Mouse (Mus musculus): ENCODE data around the gene Tnfrsf21. TPM values are rescaled to one million over a fixed set of nuclear protein-coding genes. Genes with fewer than 3 reads are reported as not detected.
A peak's percentile ranks its signal among the peaks of the same experiment; 100 is the strongest.

Tnfrsf21 gene
- polyA plus RNA-seq, 1 experiment from 2014 or later, result 44.2 TPM

DNA sequence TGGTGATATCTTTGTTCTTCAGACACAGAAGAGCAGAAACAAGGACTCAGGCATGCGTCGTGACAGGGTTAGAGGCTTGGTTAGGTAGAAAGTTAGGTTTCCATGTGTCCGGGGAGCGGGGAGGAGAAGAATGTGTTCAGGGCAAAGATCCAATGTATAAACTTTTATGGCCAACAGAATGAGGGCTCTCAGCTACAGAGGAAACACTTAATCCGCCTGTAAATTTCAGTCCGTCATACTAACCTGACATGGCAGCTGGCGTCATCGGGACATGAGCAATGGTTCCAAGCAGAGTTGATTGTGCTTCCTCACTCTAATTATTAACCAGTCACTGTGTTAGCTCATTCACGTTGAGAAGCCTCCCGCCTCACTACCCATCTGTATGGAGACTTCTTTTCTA lies 100.4 kb downstream of the Tnfrsf21 start:
- Histone ChIP-seq H3K4me3 (no peak overlapping the region), H3K27me3 (no peaks in the 10 kb centered on the region), H3K36me3 (no peaks in the 10 kb centered on the region), H3K27ac (no peak overlapping the region), H3K9ac (no peak overlapping the region), H3K4me2 (no peak overlapping the region), H3K4me1 (no peaks in the 10 kb centered on the region), H3K9me3 (no peaks in the 10 kb centered on the region)
- 58% methylated on average over 10 of the region's 10 CpGs for WGBS
- no peak for ATAC-seq (ENCODE audit: borderline replicate concordance, extremely low read depth, low FRiP score, low TSS enrichment)

DNA sequence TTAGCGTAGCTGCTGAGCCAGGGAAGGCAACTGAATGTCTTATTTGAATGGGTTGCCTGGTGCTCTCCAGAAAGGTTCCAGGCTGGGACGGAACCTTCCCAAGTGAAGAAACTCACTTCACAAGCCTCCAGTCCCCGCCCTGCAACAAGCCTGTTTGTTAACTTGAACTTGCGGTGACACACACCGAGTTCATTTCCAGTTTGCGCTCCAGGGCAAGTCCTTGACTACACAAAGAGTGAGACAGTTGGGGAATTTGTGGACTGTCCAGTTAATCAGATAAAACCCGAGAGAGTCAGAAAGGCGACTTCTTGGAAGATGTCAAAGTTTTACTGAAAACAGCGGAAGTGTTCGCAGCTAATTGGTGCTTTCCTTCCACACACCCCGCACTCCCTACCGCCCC lies 103.1 kb downstream of the Tnfrsf21 start:
- Histone ChIP-seq H3K4me3 (no peak overlapping the region), H3K9ac (no peak overlapping the region), H3K9me3 (no peaks in the 10 kb centered on the region), H3K27ac (no peak overlapping the region), H3K4me1 (no peaks in the 10 kb centered on the region), H3K4me2 (no peak overlapping the region), H3K36me3 (no peaks in the 10 kb centered on the region), H3K27me3 (no peaks in the 10 kb centered on the region)
- WGBS, result 61% methylated on average over 12 of the region's 12 CpGs
- ATAC-seq (ENCODE audit: borderline replicate concordance, extremely low read depth, low FRiP score, low TSS enrichment), result no peak

DNA sequence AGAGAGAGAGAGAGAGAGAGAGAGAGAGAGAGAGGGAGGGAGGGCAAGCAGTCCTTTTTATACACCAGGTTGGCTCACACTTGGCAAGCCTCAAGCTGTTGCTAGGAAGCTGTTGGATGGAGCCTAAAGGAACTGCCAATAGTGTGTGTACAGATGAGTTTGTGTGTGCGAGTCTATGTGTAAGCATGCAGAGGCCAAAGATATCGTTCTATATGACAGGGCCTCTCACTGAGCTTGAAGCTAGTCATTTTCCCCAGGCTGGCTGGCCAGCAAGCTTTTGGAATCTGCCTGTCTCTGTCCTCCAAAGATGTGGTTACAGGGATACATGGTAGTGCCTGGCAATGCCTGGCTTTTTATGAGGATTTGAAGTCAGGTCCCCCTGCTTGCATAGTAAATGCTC lies 104.7 kb downstream of the Tnfrsf21 start:
- ATAC-seq (ENCODE audit: borderline replicate concordance, extremely low read depth, low FRiP score, low TSS enrichment), result no peak
- no peaks in the 10 kb centered on the region for H3K4me1 ChIP-seq
- H3K4me3 ChIP-seq, result no peak overlapping the region
- no peak overlapping the region for H3K27ac ChIP-seq
- no peaks in the 10 kb centered on the region for H3K9me3 ChIP-seq
- no peaks in the 10 kb centered on the region for H3K27me3 ChIP-seq
- H3K36me3 ChIP-seq, result no peaks in the 10 kb centered on the region
- no peak overlapping the region for H3K9ac ChIP-seq
- 71% methylated on average over 2 of the region's 2 CpGs for WGBS
- no peak overlapping the region for H3K4me2 ChIP-seq

DNA sequence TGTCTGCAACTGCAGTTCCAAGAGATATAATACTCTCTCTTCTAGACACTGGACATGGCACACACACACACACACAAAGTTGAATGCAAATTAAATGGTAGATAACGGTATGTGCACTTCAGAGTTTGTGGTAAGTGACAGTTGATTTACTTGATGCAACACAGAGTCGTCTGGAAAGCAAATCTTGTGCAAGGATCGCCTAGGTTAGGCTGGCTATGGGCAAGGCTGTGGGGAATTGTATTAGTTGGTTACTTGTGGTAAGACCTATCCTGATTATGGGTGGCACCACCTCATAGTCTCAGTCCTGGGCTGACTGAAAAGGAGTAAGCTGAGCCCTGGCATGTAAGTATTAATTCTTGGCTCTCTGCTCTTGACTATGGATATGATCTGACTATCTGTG lies 112.0 kb downstream of the Tnfrsf21 start:
- Histone ChIP-seq H3K4me3 (no peak overlapping the region), H3K27me3 (no peaks in the 10 kb centered on the region), H3K4me1 (peaks cover 7% of the 10 kb centered on the region; the same call in 1 of the 2 replicates), H3K36me3 (no peaks in the 10 kb centered on the region), H3K27ac (no peak overlapping the region), H3K9ac (no peak overlapping the region), H3K9me3 (no peaks in the 10 kb centered on the region), H3K4me2 (no peak overlapping the region)
- 68% methylated on average over 3 of the region's 3 CpGs for WGBS
- ATAC-seq (ENCODE audit: borderline replicate concordance, extremely low read depth, low FRiP score, low TSS enrichment), result no peak

DNA sequence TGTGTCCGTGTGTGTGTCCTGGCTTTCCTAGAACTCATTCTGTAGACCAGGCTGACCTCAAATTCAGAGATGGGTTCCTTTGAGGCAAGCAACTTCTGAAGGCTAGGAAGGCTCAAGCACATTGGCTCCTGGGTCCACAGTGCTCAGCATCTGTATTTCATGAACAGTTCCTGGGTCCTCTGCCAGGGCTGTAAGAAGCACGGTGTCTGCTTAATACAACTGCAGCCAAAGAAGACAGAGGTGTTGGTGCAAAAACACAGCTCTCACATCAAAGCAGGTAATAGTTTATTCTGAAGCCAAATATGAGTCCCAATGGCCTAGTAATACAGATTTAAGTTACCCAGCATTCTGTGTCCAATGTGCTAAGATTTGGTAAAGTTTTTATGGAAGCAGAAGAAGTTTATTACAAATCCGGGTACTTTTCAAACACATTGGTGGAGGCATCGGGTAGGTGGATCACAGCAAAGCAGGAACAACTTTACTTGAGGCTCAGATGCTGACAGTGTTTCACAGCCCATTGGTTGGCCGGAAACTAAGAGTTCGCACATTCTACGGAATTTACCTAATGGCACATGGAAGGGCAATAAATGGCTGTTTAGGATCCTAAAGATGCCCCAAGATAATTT lies 112.7 kb downstream of the Tnfrsf21 start:
- Histone ChIP-seq H3K27ac (no peak overlapping the region), H3K9me3 (no peaks in the 10 kb centered on the region), H3K27me3 (no peaks in the 10 kb centered on the region), H3K4me1 (peaks cover 7% of the 10 kb centered on the region; the same call in 1 of the 2 replicates), H3K9ac (no peak overlapping the region), H3K4me3 (no peak overlapping the region), H3K4me2 (no peak overlapping the region), H3K36me3 (no peaks in the 10 kb centered on the region)
- no peak for ATAC-seq (ENCODE audit: borderline replicate concordance, extremely low read depth, low FRiP score, low TSS enrichment)
- 87% methylated on average over 7 of the region's 7 CpGs for WGBS

DNA sequence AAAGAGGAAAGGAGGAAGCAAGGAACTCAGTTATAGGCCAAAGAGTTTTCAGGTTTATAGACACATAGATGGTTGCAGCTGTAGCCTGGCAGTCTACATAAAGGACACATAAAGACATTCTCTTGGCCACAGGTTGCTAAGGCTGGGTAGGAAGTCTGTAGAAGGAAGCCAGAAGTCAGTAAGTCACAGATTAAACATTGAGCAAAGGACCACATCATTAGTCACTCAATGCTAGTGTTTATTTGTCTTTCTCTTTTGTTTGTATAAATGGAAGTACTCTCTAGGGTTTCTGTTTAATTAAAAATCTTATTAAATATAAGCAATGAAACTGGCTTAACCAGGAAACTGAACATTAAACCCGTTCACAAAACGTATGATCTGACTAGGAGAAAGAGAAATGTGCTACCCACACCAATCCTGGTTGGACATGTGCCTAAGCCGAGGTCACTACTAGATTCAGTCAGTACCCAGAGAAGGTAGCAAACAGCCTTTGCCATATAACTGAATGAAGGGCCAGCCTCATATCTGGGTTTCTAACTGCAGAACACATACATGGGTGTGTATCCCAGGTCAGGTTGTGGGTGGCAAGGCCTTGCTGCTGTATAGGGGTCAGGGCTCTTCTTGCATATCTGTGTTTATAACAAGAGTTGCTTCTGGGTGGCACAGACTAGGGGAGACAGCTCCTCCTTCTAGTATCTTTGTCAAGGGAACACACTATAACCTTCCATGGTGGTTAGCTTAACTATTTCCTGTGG lies 113.9 kb downstream of the Tnfrsf21 start:
- no peaks in the 10 kb centered on the region for H3K9me3 ChIP-seq
- peak; percentile 46; the same call in 1 of the 2 replicates for ATAC-seq (ENCODE audit: borderline replicate concordance, extremely low read depth, low FRiP score, low TSS enrichment)
- 31% methylated on average over 3 of the region's 3 CpGs for WGBS
- H3K27me3 ChIP-seq, result no peaks in the 10 kb centered on the region
- H3K4me3 ChIP-seq, result no peak overlapping the region
- H3K27ac ChIP-seq, result 0 out of 2 replicates have a peak overlapping the region, but pooled peaks have one; percentile 29
- no peak overlapping the region for H3K4me2 ChIP-seq
- no peak overlapping the region for H3K9ac ChIP-seq
- H3K4me1 ChIP-seq, result peaks cover 7% of the 10 kb centered on the region; the same call in 1 of the 2 replicates
- no peaks in the 10 kb centered on the region for H3K36me3 ChIP-seq

DNA sequence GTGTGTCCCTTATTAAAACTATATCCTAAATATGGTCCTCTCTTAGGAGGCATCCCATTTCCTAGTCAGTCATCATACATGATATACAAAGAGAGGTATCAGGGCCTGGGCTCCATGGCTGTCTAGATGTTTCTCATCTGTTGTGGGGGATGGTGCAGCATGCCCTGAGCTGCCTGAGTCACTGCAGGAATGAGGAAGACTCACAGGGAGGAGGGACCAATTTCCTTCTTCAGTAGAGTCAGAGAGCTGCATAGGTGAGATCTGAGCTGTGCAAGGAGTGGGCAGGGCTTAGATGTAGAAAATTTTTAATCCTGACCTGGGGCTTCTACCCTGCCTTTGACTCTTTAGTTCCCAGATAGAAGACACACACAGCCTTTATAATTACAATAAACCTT lies 114.5 kb downstream of the Tnfrsf21 start:
- ATAC-seq (ENCODE audit: borderline replicate concordance, extremely low read depth, low FRiP score, low TSS enrichment), result no peak
- H3K27ac ChIP-seq, result no peak overlapping the region

DNA sequence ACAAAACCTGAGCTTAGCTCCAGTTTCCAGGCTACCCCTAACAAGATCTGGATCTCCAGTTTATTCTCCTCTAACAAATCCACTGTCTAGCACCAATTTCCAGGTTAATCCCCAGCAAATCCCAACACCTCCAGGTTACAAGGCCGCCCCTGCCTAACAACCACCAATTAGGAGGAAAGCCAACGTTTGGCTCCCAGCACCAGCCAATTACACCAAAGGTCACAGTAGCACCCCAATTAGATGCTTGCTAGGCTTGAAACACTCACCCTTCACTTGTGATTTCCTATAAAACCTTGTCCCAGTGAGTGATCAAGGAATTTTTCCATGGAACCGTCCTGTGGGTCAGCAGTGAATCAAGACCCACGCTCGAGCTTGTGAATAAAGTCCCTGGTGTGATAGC lies 116.1 kb downstream of the Tnfrsf21 start:
- no peaks in the 10 kb centered on the region for H3K9me3 ChIP-seq
- H3K4me3 ChIP-seq, result no peak overlapping the region
- WGBS, result 79% methylated on average over 5 of the region's 5 CpGs
- ATAC-seq (ENCODE audit: borderline replicate concordance, extremely low read depth, low FRiP score, low TSS enrichment), result no peak
- no peaks in the 10 kb centered on the region for H3K27me3 ChIP-seq
- no peak overlapping the region for H3K9ac ChIP-seq
- no peak overlapping the region for H3K4me2 ChIP-seq
- peaks cover 12% of the 10 kb centered on the region for H3K4me1 ChIP-seq
- no peak overlapping the region for H3K27ac ChIP-seq
- no peaks in the 10 kb centered on the region for H3K36me3 ChIP-seq

More for the DNA sequence above, 114.5 kb downstream of the Tnfrsf21 start:
- Histone ChIP-seq H3K4me3 (no peak overlapping the region), H3K9me3 (no peaks in the 10 kb centered on the region), H3K4me1 (peaks cover 11% of the 10 kb centered on the region), H3K36me3 (no peaks in the 10 kb centered on the region), H3K4me2 (no peak overlapping the region), H3K27me3 (no peaks in the 10 kb centered on the region), H3K9ac (no peak overlapping the region)

DNA sequence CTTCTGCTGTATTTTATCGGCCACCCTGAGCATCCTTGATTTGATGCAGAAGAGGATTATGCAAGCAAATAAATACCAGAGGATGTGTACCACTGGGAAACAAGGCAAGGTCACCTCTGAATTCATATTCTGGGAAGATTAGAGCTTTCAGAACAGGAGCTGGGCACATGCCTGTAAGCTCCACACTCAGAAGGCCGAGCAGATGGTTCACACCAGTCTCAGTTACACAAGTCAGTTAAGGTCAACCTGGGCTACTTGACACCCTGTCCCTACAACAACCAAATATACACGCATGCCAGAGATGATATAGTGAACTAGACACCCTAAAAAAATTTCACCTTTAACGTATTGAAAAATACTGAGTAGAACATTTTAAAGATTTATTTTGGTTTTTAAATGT lies 116.8 kb downstream of the Tnfrsf21 start:
- ATAC-seq (ENCODE audit: borderline replicate concordance, extremely low read depth, low FRiP score, low TSS enrichment), result no peak
- Histone ChIP-seq H3K4me2 (no peak overlapping the region), H3K4me1 (peaks cover 12% of the 10 kb centered on the region), H3K9ac (no peak overlapping the region), H3K36me3 (no peaks in the 10 kb centered on the region), H3K27me3 (no peaks in the 10 kb centered on the region), H3K27ac (no peak overlapping the region), H3K4me3 (no peak overlapping the region), H3K9me3 (no peaks in the 10 kb centered on the region)
- WGBS, result 61% methylated on average over 4 of the region's 4 CpGs

DNA sequence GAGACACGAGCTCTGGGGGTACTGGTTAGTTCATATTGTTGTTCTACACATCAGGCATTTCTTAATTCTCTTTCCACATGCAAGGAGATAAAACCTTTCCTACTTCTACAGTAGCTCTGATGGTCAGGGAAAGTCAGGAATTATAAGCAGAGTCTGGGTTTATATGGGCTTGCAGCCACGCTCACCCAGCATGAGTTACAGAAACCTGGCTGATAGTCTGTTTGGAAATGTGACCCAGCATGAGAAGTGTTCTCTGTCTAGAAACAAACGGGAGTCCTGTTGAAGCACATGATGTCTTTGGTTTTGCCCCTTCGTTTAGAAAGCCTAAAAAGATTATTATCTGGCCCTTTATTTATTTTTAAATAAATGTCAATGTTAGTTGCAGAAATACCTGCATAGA lies 118.6 kb downstream of the Tnfrsf21 start:
- ATAC-seq (ENCODE audit: borderline replicate concordance, extremely low read depth, low FRiP score, low TSS enrichment), result no peak
- Histone ChIP-seq H3K36me3 (no peaks in the 10 kb centered on the region), H3K4me2 (no peak overlapping the region), H3K9me3 (no peaks in the 10 kb centered on the region), H3K27ac (peak overlapping the region; percentile 66; the same call in 1 of the 2 replicates), H3K4me3 (no peak overlapping the region), H3K4me1 (peaks cover 12% of the 10 kb centered on the region), H3K9ac (no peak overlapping the region), H3K27me3 (no peaks in the 10 kb centered on the region)
- WGBS, result 37% methylated on average over 4 of the region's 4 CpGs

DNA sequence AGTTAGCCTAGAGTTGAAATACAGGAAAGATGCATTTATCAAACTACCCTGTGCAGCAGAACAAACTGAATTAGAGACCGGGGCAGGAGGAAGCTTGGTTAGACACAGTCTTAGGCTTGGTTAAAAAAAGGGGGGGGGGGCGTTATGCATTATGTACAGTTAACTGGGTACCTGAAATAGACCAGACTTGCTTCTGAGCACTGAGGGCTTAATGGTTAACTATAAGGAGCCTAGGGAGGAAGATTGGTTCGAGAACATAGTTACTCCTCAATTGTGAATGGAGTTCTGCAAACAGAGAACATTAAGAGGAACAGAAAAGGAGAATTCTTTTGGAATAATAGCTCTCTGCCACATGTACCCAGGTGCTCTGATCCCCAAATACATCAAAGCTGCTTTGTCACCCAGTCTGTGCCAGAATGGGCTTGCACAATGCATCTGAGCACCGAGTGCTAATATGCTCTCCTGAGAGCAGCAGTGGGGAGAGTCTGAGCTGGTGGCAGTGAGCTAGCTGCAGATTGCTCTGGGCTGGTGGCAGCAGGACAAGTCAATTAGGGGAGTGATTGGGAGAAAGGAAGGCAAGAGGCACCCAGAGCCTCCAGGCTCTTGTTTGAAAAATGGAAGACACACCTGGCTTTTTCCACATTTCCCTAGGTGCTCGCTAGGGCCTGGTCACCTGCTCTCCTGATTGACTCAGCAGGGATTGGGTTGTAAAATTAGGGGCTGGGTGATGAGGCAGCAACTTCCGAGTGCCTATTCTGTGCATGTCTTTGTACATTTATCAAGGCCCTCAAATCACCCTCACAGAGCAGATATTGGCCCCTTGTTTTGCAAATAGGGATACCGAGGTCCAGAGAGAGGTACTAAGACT lies 119.3 kb downstream of the Tnfrsf21 start:
- Histone ChIP-seq H3K9ac (no peak overlapping the region), H3K4me3 (no peak overlapping the region), H3K9me3 (no peaks in the 10 kb centered on the region), H3K27me3 (no peaks in the 10 kb centered on the region), H3K4me2 (no peak overlapping the region), H3K4me1 (peaks cover 9% of the 10 kb centered on the region), H3K36me3 (no peaks in the 10 kb centered on the region), H3K27ac (peak overlapping the region; percentile 66)
- WGBS, result 42% methylated on average over 7 of the region's 7 CpGs
- ATAC-seq (ENCODE audit: borderline replicate concordance, extremely low read depth, low FRiP score, low TSS enrichment), result peak; percentile 72

DNA sequence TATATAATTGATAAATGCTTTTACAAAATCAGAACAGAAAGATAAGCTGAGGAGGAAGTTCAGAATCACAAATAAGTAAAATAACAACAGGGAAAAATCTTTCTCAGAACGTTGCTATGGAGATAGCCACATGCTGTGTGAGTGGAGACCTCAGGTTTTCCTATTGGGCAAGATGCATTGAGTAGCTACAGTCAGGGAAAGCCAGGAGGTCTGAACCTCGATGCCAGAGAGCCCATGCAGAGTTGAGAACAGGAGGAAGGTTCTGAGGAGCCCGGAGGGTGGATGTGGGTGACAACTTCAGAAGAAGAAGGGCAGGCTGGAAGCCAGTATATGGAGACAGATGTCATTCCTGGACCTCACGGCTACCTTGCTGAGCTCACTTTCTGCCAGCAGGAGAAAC lies 120.4 kb downstream of the Tnfrsf21 start:
- no peak for ATAC-seq (ENCODE audit: borderline replicate concordance, extremely low read depth, low FRiP score, low TSS enrichment)
- no peaks in the 10 kb centered on the region for H3K9me3 ChIP-seq
- H3K36me3 ChIP-seq, result no peaks in the 10 kb centered on the region
- 56% methylated on average over 4 of the region's 4 CpGs for WGBS
- no peak overlapping the region for H3K4me2 ChIP-seq
- H3K9ac ChIP-seq, result no peak overlapping the region
- no peaks in the 10 kb centered on the region for H3K27me3 ChIP-seq
- H3K4me3 ChIP-seq, result no peak overlapping the region
- no peak overlapping the region for H3K27ac ChIP-seq
- peaks cover 5% of the 10 kb centered on the region; the same call in 1 of the 2 replicates for H3K4me1 ChIP-seq
